Mouse (Mus musculus) liver, adult 2 months (tissue): ENCODE measurements around the gene Fam166a. TPM values are rescaled to one million over a fixed set of nuclear protein-coding genes. Genes with fewer than 3 reads are reported as not detected.

ENCODE experiments used
- DNase-seq: peaks from one replicate; pipeline ENCODE4 v3.0.0-alpha.2; 2011; ENCODE audit warnings: low read depth, low spot score; ENCODE audit errors: extremely low read depth
- H3K27ac ChIP-seq: fragments of 200-500 bp; replicated peaks from 2 replicates; pipeline ENCODE4 v1.5.1; 2012; ENCODE audit warnings: low read depth, mild to moderate bottlenecking, control low read depth, inconsistent platforms, low read length; ENCODE audit not compliant: insufficient read depth
- H3K27me3 ChIP-seq: fragments of 200-500 bp; 2 replicates; pipeline ENCODE4 v1.6.1; 2012; ENCODE audit warnings: mild to moderate bottlenecking, moderate library complexity, low read length, inconsistent platforms; ENCODE audit not compliant: control insufficient read depth, insufficient read depth
- H3K36me3 ChIP-seq: fragments of 200-500 bp; 2 replicates; pipeline ENCODE4 v1.6.1; 2012; ENCODE audit warnings: low read length, inconsistent platforms; ENCODE audit not compliant: control insufficient read depth, insufficient read depth
- H3K4me1 ChIP-seq: fragments of 200-500 bp; 2 replicates; pipeline ENCODE4 v1.6.1; 2011; ENCODE audit warnings: low read length; ENCODE audit not compliant: control insufficient read depth, insufficient read depth
- H3K4me3 ChIP-seq: fragments of 200-500 bp; 2 replicates; pipeline ENCODE4 v1.5.1; 2011; ENCODE audit warnings: low read depth, mild to moderate bottlenecking, control low read depth, low read length, moderate library complexity; ENCODE audit not compliant: insufficient read depth
- H3K79me2 ChIP-seq: fragments of 200-500 bp; 2 replicates; pipeline ENCODE4 v1.6.1; 2012; ENCODE audit warnings: inconsistent platforms, mild to moderate bottlenecking, low read length, moderate library complexity; ENCODE audit not compliant: control insufficient read depth, insufficient read depth
- H3K9ac ChIP-seq: fragments of 200-500 bp; 2 replicates; pipeline ENCODE4 v1.6.1; 2012; ENCODE audit warnings: low read depth, mild to moderate bottlenecking, control low read depth, inconsistent platforms, low read length
- CTCF ChIP-seq: fragments of 200-500 bp; IDR thresholded peaks from 2 replicates; pipeline ENCODE4 v1.5.1; 2011; ENCODE audit warnings: low read depth, low read length, control low read depth
- POLR2A ChIP-seq: fragments of 200-500 bp; IDR thresholded peaks from 2 replicates; pipeline ENCODE4 v1.6.1; 2011; ENCODE audit warnings: low read length, control low read depth; ENCODE audit not compliant: insufficient read depth; ENCODE audit errors: extremely low read depth
- WGBS: fragments of 180-500 bp; shearing (Covaris S2); methylation state at CpG from one replicate; pipeline ENCODE4 v1.1.7; 2018; 5-methylcytosine and 5-hydroxymethylcytosine counted together
- polyA plus RNA-seq: library from polyadenylated mRNA; depleted of rRNA; stranded (reverse); fragments of >200 nt; gene quantifications from 2 replicates; pipeline ENCODE4 v1.2.3, GENCODE M21; 2012
- total RNA-seq: library from RNA; depleted of rRNA; stranded (reverse); fragments of >200 nt; gene quantifications from 2 replicates; pipeline ENCODE4 v1.2.3, GENCODE M21; 2014

The Fam166a gene
- total and polyA plus RNA-seq, 2 experiments, result 0.07 TPM; not detected in 1

DNA sequence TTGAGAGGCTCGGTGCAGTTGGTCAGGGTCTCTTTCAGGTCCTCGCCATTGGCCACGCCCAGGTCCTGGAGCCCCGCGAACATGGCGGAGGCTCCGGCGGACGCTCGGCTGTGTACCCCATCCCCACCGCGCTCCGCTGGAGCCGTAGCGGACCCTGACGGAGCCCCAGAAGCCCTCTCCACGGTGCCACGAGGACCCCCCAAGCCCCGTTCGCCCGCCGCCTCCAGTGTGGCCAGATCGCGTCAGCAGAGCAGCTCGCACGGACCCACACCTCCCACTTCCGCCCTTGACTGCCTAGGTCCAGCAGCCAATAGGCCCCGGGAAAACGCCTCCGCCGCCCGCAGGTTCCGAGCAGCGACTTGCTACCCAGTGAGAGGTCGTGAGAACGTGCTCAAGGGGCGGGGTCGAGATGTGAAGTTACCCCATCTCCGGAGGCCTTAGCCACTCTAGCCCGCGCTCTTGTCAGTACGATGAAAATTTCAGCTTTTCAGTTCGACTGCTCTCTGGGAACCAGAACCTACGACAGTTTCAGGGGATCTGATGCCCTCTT is 7.3 kb upstream of the Fam166a start, which contains the start of gene Nelfb:
Nelfb (minus strand) TSS at position 369 of the 550 bp plus-strand sequence.
- Histone ChIP-seq H3K27me3 (no peaks in the 10 kb centered on the region), H3K27ac (peak within 1 kb of the TSS; percentile 76), H3K4me1 (peaks cover 10% of the 10 kb centered on the region), H3K4me3 (peak within 1 kb of the TSS; percentile 94), H3K36me3 (peaks cover 2% of the 10 kb centered on the region; the same call in 1 of the 2 replicates), H3K9ac (peak within 1 kb of the TSS; percentile 95), H3K79me2 (peaks cover 16% of the 10 kb centered on the region; the same call in 1 of the 2 replicates)
- 1% methylated on average over 44 of the region's 44 CpGs for WGBS
- DNase-seq, result peak; percentile 75
- TF ChIP-seq CTCF (no peak), POLR2A (peak; percentile 60)

GRCm38 (mm10) chr2:25213266-25213865 is 5.2 kb upstream of the Fam166a start:
- 79% methylated on average over 23 of the region's 23 CpGs for WGBS
- H3K4me3 ChIP-seq, result no peak overlapping the region
- H3K36me3 ChIP-seq, result peaks cover 2% of the 10 kb centered on the region; the same call in 1 of the 2 replicates
- no peak overlapping the region for H3K27ac ChIP-seq
- TF ChIP-seq CTCF (no peak), POLR2A (no peak)
- H3K9ac ChIP-seq, result no peak overlapping the region
- H3K27me3 ChIP-seq, result no peaks in the 10 kb centered on the region
- H3K79me2 ChIP-seq, result peaks cover 16% of the 10 kb centered on the region; the same call in 1 of the 2 replicates
- H3K4me1 ChIP-seq, result peaks cover 10% of the 10 kb centered on the region
- DNase-seq, result no peak

DNA sequence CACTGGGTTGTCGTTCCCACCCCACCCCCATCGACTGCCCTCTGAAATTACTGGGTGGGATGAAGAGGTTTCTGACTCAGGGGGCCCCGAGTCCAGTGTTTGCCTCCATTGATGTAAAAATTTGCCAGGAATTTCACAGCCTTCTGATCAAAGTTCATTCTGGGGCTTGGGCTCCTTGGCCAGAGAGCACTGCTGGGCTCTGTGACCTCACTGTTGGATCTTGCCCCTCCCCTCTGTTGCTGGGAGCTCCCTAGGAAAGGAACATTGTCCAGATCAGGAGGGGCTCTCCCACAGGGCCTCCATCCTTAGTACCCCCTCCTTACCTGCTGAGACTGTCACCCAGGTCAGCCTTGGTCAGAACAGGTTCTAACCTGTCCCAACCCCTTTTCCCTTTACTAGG is 4.1 kb upstream of the Fam166a start, which contains the start of gene Stpg3:
Stpg3 (minus strand) TSS at position 194 of the 400 bp plus-strand sequence.
- H3K27ac ChIP-seq, result no peak within 1 kb of the TSS
- no peak for TF ChIP-seq POLR2A
- no peak for TF ChIP-seq CTCF
- H3K27me3 ChIP-seq, result no peaks in the 10 kb centered on the region
- no peak for DNase-seq
- no peaks in the 10 kb centered on the region for H3K36me3 ChIP-seq
- H3K4me1 ChIP-seq, result peaks cover 10% of the 10 kb centered on the region
- 66% methylated on average over 3 of the region's 3 CpGs for WGBS
- H3K9ac ChIP-seq, result no peak within 1 kb of the TSS
- no peak within 1 kb of the TSS for H3K4me3 ChIP-seq
- peaks cover 16% of the 10 kb centered on the region; the same call in 1 of the 2 replicates for H3K79me2 ChIP-seq

DNA sequence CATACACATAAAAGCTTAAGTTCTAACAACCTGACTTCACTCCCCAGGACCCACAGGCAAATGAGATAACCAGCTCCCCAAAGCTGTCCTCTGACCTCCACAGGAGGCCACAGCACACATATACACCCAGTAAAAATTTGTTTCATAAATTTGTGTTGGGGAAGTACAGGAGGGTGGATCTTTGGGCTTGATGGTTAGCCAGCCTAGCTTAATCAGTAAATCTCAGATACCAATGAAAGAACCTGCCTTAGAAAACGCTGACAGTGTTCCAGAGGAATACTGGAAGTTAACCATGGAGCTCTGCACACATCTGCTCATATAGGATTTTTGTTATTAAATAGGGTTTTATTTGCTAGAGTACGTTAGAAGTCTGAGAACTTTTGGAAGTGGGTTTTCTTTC is 879 bp upstream of the Fam166a start:
- Histone ChIP-seq H3K9ac (no peak overlapping the region), H3K27me3 (no peaks in the 10 kb centered on the region), H3K36me3 (no peaks in the 10 kb centered on the region; the same call in 1 of the 2 replicates), H3K4me1 (no peaks in the 10 kb centered on the region), H3K79me2 (no peaks in the 10 kb centered on the region), H3K27ac (no peak overlapping the region), H3K4me3 (no peak overlapping the region)
- no peak for DNase-seq
- 70% methylated on average over 2 of the region's 2 CpGs for WGBS
- no peak for TF ChIP-seq POLR2A

GRCm38 (mm10) chr2:25221331-25221772 is 2.8 kb downstream of the Fam166a start:
- no peaks in the 10 kb centered on the region for H3K4me1 ChIP-seq
- DNase-seq, result no peak
- no peak for TF ChIP-seq CTCF
- no peak for TF ChIP-seq POLR2A
- no peaks in the 10 kb centered on the region; the same call in 1 of the 2 replicates for H3K79me2 ChIP-seq
- H3K27me3 ChIP-seq, result no peaks in the 10 kb centered on the region
- H3K36me3 ChIP-seq, result no peaks in the 10 kb centered on the region; the same call in 1 of the 2 replicates
- no peak overlapping the region for H3K27ac ChIP-seq
- H3K4me3 ChIP-seq, result no peak overlapping the region
- H3K9ac ChIP-seq, result no peak overlapping the region
- WGBS, result 78% methylated on average over 5 of the region's 5 CpGs
